Mouse (Mus musculus) brain, embryonic 14.5 days (tissue): ENCODE measurements at regions not wholly inside any gene's neighbourhood (a gene's known extent, or its start where the extent isn't known, plus 50 kb on each side); places are given as distances from the start of the nearest gene placed in this dataset.

Source experiments
- DNase-seq: peaks from one replicate; pipeline ENCODE4 v3.0.0-alpha.2; 2011; ENCODE audit warnings: low read depth
- CTCF ChIP-seq: fragments of 200-500 bp; IDR thresholded peaks from 2 replicates; pipeline ENCODE4 v1.5.1; 2012; ENCODE audit warnings: inconsistent platforms, mild to moderate bottlenecking, moderate library complexity, borderline replicate concordance; ENCODE audit not compliant: insufficient read depth, insufficient read length; ENCODE audit errors: extremely low read depth
- POLR2A ChIP-seq: fragments of 200-500 bp; IDR thresholded peaks from 2 replicates; pipeline ENCODE4 v1.6.1; 2012; ENCODE audit warnings: mild to moderate bottlenecking, inconsistent platforms, borderline replicate concordance; ENCODE audit not compliant: poor library complexity, insufficient read depth, insufficient read length, severe bottlenecking; ENCODE audit errors: extremely low read depth

DNA sequence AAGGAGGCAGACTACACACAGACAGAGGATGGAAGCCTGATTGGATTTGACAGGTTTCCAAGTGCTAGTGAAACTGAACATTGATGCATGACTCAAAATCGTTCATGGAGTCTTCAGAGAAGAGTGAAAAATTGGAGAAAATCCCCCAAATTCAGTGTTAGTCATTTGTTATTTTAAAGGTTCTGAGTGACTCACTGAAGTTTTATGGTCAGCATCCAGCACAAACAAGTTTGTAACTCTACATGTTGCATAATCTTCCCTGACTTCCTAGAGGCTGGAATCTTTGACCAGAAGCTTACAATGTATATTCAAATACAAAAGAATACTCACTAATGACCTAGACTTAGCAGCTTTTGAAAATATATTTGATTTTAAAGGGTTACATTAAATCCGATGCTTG is 224.3 kb upstream of the Pot1a start:
- TF ChIP-seq CTCF (no peak), POLR2A (no peak)
- DNase-seq: no peak

DNA sequence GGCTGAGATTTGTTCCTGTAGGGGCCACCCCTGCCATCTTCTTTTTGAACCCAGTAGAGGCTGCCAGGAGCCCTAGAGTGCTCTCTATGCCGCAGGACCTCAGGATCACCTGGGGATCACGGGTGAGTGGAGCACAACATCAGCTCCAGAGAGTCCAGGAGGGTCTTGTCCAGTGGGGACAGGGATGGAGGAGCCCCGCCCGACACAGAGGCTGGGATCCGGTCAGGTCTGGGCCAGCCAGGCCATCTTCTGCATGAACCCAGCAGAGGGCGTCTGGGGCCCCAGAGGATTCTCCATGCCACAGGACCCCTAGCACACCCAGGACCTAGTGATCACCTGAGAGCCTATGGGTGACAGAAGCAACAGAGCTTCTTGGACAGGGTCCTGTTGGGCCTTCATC is 206.3 kb upstream of the Pot1a start:
- no peak for TF ChIP-seq CTCF
- TF ChIP-seq POLR2A: no peak
- no peak for DNase-seq

DNA sequence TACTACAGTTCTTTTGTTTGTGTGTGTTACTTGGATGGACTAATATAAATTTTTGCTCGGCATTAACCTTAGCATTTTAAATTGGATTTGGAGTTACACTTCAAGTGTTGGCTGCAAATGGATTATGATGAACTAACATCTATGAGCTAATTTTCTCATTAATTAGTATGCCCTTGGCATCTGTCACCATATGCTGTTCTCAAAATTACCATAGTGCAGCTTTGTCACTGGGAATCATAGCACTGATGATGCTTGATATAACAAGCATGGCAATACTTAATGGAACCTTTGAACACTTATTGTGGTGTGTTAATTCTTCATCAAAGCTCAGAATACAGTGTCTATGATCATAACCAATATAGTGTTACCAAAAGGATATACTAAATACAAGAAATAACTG is 185.0 kb upstream of the Pot1a start:
- peak; percentile 58 for DNase-seq
- TF ChIP-seq POLR2A (no peak), CTCF (no peak)

DNA sequence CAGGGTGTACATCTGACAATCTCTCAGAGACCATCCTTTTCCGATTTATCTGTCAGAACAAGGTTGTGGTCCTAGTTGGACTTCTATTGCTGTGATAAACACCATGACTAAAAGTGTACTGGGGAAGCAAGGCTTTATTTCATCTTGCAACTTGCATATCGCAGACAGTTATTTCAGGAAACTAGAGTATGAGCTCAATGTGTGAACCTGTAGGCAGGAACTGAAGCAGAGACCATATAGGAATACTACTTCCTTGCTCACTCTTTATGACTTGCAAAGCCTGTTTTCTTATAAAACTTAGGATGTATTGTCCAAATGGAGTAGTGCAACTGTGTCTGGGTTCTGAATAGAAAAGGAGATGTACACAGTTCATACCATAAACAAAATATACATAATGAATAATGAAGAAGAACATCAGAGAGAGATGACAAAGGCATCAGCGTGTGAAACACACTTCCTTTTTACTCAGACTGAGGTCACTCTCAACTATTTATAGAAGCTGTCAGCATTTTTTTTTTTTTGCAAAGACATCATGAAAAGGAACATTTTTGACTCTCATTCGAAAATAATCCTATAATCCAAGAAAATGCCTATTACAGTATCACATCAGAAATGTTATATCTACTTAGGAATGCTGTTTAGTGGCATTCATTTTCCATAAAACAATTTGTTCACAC is 169.3 kb upstream of the Pot1a start:
- DNase-seq: no peak
- TF ChIP-seq CTCF (no peak), POLR2A (no peak)

DNA sequence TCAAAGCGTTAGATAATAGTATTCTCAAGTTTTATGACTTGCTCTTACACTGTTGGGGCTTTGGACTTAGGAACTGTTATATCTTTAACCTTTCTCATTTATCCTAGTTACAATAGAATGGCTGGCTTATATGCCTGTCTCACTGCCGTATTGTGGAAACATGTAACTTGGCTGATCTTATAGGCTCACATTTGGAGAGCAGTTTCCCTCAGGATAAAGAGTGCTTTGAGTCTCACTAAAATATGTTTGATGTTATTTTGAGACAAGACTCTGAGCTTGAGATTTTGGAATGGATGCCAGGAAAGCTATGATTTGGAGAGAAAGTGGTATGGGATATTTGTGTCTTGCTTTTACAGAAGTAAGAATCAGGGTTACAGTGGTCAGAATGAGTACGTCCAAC is 156.4 kb upstream of the Pot1a start:
- TF ChIP-seq CTCF (no peak), POLR2A (no peak)
- DNase-seq: no peak

DNA sequence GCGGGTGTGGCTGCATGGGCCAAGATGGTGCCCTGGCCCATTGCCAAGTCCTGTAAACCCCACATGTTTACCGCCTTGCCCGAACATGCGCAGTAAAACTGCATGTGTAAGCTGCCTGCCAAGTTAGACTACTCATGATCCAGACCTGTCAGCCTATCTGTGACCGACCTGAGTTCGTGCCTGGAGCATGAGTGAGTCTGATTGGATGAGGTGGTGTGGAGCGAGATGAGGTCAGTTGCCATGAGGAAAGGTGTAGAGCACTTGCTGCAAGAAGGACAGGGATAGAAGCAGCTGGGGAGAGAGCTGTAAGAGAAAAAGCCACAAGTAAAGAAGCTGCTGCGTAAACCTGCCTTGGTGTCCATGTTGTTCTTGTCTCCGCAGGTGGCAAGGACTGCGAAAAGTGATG is 122.1 kb upstream of the Pot1a start:
- no peak for TF ChIP-seq POLR2A
- DNase-seq: no peak

DNA sequence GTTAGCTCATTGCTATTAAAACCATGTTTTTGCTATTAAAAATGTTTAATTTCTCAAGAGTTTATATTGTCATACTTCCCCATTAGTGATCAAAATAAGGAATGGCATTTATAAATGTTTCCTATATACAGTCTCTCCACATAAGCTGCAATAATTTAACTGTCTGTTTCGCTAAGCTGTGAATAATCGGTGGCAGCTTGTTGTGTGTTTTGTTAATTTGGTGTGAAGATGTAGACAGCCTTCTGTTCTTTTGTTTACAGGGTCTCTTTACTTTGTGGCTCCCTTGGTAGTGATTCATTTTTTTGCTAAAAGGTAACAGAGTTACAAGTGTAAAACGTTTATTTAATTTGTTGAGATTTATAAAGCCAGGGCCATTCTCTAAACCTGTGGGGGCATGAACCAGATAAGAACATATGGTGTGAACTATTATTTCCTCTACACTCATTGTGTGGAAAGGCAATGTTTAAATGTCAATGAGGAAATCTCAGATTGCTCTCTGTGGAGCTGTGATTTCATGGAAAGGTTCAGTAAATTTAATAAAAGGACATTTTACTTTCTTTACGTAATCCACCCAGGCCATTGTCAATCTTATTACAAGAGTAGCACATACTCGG is 108.9 kb upstream of the Pot1a start:
- TF ChIP-seq POLR2A (no peak), CTCF (no peak)
- peak; percentile 51 for DNase-seq

DNA sequence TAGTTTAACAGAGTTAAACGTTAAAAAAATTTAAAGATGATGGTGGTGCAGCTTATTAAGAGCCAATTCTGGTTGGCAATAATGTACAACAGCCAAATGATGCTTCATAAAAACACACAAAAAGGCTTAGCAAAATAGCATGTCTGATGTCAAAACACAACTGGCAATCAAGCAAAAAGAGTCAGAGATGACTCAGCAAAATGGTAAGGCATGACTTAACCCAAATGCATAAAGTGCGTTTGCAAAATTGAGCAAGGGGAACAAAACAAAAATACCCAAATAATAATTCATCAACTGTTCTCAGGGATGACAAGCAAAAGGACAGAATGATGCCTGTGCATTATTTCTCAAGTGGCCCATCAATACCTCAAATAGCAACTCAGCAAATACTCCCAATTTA is 105.1 kb upstream of the Pot1a start:
- DNase-seq: no peak
- TF ChIP-seq POLR2A: no peak
- TF ChIP-seq CTCF: no peak

DNA sequence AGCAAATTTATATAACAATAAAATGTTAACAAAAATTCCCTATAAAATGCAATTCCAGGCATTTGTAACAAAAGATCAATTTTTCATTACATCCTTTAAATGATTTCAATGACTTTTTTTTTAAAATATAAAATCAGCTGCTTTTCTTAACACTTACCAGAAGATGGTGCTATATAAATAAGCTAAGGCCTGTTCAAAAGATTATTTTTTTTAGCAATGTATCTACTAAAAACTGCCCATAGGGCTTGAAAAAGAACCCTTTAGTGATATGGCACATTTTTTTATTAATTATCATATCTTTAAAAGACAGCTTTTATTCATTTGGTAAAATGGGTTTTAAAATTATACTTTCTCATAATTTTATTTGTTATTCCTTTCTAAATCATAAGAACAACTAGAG is 90.9 kb upstream of the Pot1a start:
- no peak for TF ChIP-seq POLR2A
- TF ChIP-seq CTCF: no peak
- DNase-seq: peak; percentile 31

DNA sequence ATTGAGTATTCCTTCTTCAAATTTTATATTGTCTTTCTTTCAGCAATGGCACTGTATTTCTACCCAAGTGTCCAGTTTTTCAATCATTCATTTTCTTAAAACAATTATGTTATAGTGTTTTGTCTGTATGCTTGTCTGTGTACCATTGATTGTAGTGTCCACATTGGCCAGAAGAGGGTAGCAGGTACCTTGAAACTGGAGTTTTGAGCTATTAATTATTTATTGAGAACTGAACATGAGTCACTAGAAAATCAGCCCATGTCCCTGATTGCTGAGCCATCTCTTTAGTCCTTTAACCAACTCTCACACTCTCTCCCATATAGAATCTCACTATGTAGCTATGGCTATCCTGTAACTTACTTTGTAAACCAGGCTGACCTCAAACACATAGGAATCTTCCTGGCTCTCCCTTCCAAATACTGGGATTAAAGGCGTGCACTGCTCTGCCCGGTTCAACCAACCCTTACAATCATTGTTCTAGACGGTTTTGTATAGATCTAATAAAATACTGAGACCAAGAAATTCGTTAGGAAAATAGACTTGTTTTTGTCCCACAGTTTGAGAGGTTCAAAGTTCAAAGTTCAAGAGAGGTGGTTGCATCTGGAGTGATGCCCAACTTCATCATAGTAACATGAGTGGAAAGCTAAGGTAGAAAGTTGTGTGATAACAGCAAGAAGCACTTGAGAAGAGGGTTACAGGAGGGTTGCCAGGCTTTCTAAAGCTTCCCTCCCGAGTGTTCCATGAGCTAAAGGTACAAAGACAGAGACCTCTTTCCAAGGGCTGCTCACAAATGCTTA is 85.6 kb upstream of the Pot1a start:
- peak; percentile 31 for DNase-seq
- no peak for TF ChIP-seq POLR2A
- no peak for TF ChIP-seq CTCF

DNA sequence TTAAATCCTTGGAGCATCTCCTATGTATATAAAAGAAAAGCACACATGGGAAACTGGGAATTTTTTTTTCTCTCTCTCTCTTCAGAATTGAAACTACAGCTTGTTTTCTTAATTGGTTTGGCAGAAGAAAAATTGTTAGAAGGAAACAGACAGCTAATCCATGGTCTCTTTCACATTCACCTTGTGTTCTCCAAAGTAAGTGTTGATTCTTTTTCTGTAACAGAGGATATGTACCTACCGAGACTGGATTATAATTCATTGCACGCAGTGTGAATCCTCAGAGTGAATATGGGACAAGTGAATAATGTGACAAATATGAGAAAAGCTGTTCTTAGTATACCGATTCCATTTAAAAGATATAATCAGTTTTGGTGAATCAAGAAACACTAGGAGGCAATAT is 58.9 kb upstream of the Pot1a start:
- TF ChIP-seq POLR2A: no peak
- TF ChIP-seq CTCF: no peak
- DNase-seq: peak; percentile 24
